Mouse (Mus musculus): ENCODE results near the gene A430033K04Rik. TPM values are rescaled to one million over a fixed set of nuclear protein-coding genes. Genes with fewer than 3 reads are reported as not detected.
A peak's percentile ranks its signal among the peaks of the same experiment; 100 is the strongest.

Gene A430033K04Rik
- total RNA-seq (2017) = 12.5 and 16.3 TPM in 2 replicates

DNA sequence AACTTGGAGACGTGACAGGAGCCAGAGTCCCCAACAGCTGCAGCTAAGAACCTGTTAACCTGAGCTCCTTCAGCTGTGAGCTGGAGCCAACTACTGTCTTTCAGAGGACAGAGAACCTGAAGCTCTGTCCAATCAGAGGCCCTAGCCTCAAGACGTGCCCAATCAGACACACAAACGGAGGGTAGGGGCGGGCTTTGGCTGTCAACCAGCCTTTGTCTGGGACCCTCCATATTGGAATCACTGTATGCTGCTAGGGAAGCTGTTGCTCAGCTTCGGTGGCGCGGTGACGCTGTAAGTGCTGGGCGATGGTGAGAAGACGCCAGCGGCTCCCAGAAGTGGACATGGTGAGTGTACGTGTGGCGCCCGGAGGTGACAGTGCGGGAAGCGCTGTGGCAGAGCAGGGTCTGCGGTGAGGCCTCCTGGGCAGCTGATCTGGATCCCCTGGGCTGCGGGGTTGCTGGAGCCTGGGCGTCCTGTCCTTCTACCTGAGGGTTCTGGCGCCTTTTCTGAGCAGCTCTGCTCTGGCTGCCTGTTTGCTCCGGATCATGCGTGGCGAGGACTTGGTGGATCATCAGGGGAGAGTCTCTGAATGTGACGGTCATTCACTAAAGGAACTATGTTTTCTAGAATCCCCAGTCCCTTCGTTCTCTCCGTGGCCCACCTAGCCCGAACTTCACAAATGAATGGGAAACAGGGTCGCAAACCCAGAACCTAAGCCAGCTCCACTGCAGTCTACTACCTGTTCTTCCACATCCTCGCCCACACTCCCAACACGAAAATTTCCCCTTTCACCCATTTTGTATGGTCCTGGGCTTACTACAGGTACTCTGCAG is at the start of gene A430033K04Rik:
TSS of gene A430033K04Rik (plus strand) at position 215 of the 833 bp plus-strand sequence.
- peak; percentile 86 for ATAC-seq (ENCODE audit: extremely low read depth, insufficient number of reproducible peaks, low FRiP score, poor library complexity, severe bottlenecking)

DNA sequence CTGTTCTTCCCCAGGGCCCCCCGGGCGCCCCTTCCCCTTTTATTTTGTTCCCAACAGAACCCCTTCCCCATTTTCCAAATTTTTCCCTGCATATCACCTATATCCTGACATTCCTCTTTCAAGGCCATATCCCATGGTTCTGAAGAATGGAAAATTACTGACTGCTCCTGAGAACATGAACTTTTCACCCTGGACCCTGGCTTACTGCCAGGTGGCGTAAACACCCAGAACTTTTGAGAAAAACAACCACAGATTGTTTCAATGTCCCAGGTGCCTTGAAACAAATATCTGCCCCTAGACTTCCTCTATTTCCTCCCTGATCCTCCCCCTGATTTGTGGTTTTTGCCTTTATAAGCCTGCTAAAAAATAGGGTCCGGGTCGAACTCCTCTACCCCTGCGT is 35.3 kb upstream of the A430033K04Rik start:
- ATAC-seq (ENCODE audit: extremely low read depth, insufficient number of reproducible peaks, low FRiP score, poor library complexity, severe bottlenecking) = no peak

GRCm38 (mm10) chr5:138618353-138618752 is 4.3 kb upstream of the A430033K04Rik start:
- ATAC-seq (ENCODE audit: extremely low read depth, insufficient number of reproducible peaks, low FRiP score, poor library complexity, severe bottlenecking) = no peak

DNA sequence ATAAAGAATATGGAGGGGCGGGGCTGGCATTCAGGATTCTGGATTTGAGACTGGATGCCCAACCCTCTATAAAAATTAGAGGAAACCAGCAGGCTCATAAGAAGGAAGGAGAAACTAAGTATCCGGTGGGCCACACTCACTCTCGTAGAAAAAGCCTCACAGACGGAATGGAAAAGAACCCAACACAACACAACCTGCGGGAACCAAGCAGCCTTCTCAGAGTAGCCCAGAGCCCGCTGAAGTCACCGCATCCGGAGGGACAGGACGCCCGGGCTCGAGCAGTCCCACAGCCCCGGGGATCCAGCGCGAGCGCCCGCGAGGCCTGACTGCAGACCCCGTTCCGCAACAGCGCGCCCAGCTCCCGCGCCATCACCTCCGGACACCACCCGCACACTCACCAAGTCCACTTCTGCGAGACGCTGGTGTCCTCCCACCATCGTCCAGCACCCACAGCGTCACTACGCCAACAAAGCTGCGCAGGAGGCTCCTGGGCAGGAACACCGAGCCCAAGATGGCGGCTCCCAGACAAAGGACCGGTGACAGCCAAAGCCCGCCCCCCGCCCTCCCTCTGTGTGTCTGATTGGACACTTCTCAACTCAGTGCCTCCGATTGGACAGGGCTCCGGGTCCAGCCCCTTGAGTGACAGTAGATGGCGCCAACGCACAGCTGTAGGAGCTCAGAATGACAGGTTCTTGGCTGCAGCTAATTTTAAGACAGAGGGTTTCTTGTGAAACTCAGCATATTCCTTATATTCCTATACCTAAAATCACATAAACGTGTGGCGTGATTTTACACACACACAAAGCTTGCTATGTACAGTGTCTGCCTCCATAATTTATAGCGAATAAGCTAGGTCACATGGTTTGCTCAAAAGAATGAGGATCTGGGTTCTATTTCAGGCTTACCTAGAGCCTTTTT is 3.2 kb upstream of the A430033K04Rik start, which contains the start of gene Zfp68:
TSS of gene Zfp68 (minus strand) at position 551 of the 918 bp plus-strand sequence.
- peak; percentile 93 for ATAC-seq (ENCODE audit: extremely low read depth, insufficient number of reproducible peaks, low FRiP score, poor library complexity, severe bottlenecking)

DNA sequence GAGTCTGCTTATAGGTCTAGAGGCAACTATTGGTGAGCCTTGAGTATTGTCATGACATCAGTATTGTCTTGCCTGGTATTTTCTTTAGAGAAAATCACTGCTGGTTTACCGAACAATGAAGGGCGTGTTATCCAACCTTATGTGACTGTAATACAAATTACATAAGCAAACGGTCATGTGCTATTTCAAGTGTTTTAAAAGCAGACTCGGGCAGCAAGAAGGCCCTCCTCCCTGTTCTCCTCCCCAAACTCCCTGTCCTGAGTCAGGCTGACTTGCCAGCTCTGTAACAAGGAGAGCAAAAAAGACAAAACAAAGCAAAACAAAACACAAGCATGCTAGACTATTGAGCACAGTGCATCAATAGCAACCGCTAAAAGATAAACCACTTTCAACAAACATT is 1.8 kb upstream of the A430033K04Rik start:
- ATAC-seq (ENCODE audit: extremely low read depth, insufficient number of reproducible peaks, low FRiP score, poor library complexity, severe bottlenecking) = no peak

DNA sequence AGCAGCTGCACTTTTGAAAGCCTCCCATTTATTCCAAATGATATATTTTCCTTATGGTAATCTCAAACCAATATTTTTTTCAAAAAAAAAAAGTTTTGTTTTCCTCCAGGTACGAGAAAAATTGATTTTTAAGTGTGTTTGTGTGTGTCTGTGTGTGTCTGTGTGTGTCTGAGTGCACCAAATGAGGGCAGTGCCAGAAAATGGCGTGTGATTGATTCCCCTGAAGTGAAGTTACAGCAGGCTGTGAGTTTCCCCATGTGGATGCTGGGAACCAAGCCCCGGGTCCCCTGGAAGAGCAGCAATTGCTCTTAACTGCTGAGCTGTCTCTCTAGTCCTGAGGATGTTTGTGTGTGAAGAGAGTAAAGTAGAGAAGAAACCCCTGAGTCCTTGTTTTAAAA is 818 bp downstream of the A430033K04Rik start:
- ATAC-seq (ENCODE audit: extremely low read depth, insufficient number of reproducible peaks, low FRiP score, poor library complexity, severe bottlenecking) = no peak

- ATAC-seq (ENCODE audit: extremely low read depth, insufficient number of reproducible peaks, low FRiP score, poor library complexity, severe bottlenecking) = no peak
Measured at GRCm38 (mm10) chr5:138636486-138636885, 13.8 kb downstream of the A430033K04Rik start.

GRCm38 (mm10) chr5:138641081-138641480 is 18.4 kb downstream of the A430033K04Rik start:
- ATAC-seq (ENCODE audit: extremely low read depth, insufficient number of reproducible peaks, low FRiP score, poor library complexity, severe bottlenecking) = no peak

DNA sequence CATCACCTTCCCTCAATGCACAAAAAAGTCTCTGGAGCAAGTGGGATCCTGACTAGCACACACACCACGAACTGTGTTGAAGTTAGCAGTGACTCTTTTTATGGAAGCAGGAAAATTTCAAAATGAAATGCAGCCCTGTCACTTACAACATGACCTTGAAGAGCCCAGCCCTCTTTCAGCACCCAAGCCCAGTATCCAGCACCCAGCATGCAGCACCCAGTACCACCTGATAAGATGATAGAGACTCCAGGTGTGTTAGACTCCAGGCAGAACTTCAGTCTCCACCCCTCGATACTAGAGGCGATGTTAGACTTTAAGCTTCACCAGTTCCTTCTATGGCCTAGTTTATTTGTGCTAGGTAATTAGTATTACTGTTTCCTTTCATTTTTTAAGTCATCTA is 19.1 kb downstream of the A430033K04Rik start:
- no peak for ATAC-seq (ENCODE audit: extremely low read depth, insufficient number of reproducible peaks, low FRiP score, poor library complexity, severe bottlenecking)

DNA sequence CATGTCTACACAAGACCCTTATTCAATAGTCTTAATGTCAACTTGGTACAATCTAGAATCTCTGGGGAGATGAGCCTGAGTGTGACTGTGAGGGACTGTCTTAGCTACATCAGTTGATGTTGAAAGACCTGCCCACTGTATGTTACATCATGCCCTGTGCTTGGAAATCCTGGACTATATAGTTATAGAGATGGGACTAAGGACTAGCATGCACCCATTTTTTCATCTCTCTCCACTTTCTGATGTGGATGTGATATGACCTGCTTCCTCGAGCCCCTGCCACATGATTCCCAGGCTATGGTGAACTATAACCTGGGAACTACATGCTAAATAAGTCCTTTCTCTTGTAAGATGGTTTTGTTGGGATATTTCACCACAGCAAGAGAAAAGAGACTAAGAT is 30.3 kb downstream of the A430033K04Rik start:
- no peak for ATAC-seq (ENCODE audit: extremely low read depth, insufficient number of reproducible peaks, low FRiP score, poor library complexity, severe bottlenecking)

DNA sequence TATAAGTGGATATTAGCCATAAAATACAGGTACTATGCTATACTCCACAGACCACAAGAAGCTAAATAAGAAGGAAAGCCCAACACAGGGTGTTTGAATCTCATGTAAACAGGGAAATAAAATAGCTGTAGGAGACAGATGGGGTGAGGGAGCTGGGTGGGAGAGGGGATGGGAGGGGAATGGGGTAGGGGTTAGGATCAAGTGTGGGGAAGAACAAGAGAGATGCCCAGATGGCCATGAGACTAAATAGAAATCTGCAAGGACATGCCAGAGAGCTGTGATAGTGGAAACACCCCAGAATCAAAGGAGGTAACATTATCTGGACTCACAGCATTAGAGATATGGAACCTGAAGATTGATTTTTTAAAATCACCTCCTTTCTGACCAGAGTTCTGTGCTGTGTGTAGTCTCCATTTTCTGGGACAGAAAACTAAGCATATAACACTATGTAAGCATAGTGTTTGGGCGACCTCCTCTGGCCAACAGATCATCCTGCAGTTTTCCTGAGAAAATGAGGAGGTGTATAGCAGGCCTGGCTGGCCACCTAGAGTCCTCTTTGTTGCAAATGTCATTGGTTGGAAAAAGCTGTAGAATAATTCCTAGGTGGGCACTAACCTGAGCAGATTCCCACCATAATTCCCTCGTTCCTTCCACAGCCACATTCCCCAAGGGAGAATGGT is 34.0 kb downstream of the A430033K04Rik start:
- peak; percentile 37; the same call in 1 of the 2 replicates for ATAC-seq (ENCODE audit: extremely low read depth, insufficient number of reproducible peaks, low FRiP score, poor library complexity, severe bottlenecking)

DNA sequence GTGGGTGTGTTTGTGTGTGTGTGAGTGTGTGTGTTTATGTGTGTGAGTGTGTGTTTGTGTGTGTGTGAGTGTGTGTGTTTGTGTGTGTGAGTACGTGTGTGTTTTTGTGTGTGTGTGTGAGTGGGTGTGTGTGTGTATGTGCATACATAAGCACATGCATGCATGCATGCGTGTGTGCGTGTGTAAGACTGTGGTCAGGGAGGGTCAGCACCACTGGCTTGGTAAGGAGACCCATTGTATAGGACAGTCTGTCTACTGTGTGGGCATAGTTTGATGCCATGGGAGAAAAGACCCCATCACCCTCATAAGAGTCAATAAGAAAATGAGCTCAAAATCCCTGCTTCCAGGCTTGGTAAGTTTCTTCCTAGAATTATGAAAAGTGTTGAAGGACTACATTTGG is 34.7 kb downstream of the A430033K04Rik start:
- no peak for ATAC-seq (ENCODE audit: extremely low read depth, insufficient number of reproducible peaks, low FRiP score, poor library complexity, severe bottlenecking)

GRCm38 (mm10) chr5:138657854-138658253 is 35.2 kb downstream of the A430033K04Rik start:
- ATAC-seq (ENCODE audit: extremely low read depth, insufficient number of reproducible peaks, low FRiP score, poor library complexity, severe bottlenecking) = peak; percentile 64; the same call in 1 of the 2 replicates

- peak; percentile 89 for ATAC-seq (ENCODE audit: extremely low read depth, insufficient number of reproducible peaks, low FRiP score, poor library complexity, severe bottlenecking)
Measured at GRCm38 (mm10) chr5:138658922-138659321, 36.3 kb downstream of the A430033K04Rik start.

DNA sequence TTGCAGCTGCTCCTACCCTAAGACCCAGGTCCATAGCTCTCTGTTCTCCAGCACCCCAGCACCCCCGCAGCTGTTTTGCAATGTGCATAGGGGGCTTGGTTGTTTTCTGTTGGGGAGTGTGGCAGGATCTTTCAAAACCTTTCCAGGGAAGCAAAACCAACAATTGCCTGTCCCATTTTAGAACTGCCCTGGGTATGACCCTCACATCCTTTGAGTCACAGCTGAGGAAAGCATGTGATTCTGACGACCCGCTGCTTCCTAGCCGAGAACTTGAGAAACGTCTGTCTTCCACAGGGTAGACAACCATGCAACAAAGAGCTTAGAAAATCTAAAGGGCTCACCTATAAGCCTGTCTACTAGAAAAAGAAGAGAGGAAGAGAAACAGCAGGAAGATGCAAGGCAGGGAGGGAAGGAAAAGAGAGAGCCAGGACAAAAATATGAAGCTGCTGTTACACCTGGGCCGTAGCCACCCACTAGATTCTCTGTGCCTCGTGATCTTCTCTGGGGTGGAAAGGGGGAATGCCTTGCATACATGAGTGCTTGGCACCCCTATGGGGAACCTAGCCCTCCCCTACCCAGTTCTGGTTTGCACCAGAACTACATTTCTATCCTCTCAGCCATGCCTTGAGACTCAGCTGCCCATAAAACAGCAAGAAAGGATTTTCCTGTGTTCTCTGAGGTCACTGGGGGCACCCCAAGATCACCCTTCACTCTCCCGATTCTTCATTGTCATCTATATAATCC is 60.5 kb downstream of the A430033K04Rik start:
- ATAC-seq (ENCODE audit: extremely low read depth, insufficient number of reproducible peaks, low FRiP score, poor library complexity, severe bottlenecking) = peak; percentile 48

- ATAC-seq (ENCODE audit: extremely low read depth, insufficient number of reproducible peaks, low FRiP score, poor library complexity, severe bottlenecking) = no peak
Measured at GRCm38 (mm10) chr5:138683821-138684220, 61.2 kb downstream of the A430033K04Rik start.

- no peak for ATAC-seq (ENCODE audit: extremely low read depth, insufficient number of reproducible peaks, low FRiP score, poor library complexity, severe bottlenecking)
Measured at GRCm38 (mm10) chr5:138687453-138687852, 64.8 kb downstream of the A430033K04Rik start.

DNA sequence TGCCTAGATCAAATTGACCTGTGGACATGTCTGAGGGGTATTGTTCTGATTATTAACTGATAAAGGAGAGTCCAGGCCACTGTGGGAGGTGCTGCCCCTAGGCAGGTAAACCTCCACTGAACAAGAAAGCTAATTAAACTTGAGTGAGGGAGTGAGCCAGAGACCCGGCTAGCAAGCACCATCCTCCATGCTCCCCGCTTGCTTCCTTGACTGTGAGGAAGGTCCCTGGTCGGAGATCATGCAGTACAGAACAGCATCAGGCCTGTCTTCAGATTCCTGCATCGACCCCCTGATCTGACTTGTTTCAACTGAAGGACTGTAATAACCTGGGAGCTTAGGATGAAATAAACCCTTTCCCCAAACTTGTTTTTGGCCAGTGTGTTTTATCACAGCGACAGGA is 66.6 kb downstream of the A430033K04Rik start:
- 0 out of 2 replicates have a peak, but pooled peaks have one; percentile 16 for ATAC-seq (ENCODE audit: extremely low read depth, insufficient number of reproducible peaks, low FRiP score, poor library complexity, severe bottlenecking)

Measured in neutrophil, adult 5-6 weeks (primary cell).